Mouse (Mus musculus) forebrain, postnatal 0 days (tissue): ENCODE measurements around the gene Hdac11. TPM values are rescaled to one million over a fixed set of nuclear protein-coding genes. Genes with fewer than 3 reads are reported as not detected.
A peak's percentile ranks its signal among the peaks of the same experiment; 100 is the strongest.

Experiments
- ATAC-seq: fragments of 200-750 bp; cut with Nextera tagmentation; 2 replicates; pipeline ENCODE4 v1.8.0; 2017; ENCODE audit warnings: mild to moderate bottlenecking, moderate library complexity
- DNase-seq: peaks from one replicate; pipeline ENCODE4 v3.0.0-alpha.2; 2015
- H3K27ac ChIP-seq: fragments of 300-500 bp; sonication (generic); 2 replicates; pipeline ENCODE4 v1.5.1; 2014; ENCODE audit warnings: low read depth, mild to moderate bottlenecking, antibody characterized with exemption, low read length, moderate library complexity, mixed read lengths
- H3K27me3 ChIP-seq: fragments of 300-500 bp; sonication (generic); 2 replicates; pipeline ENCODE4 v1.6.1; 2014; ENCODE audit warnings: mild to moderate bottlenecking, low read length, mixed read lengths; ENCODE audit not compliant: insufficient read depth
- H3K36me3 ChIP-seq: fragments of 300-500 bp; sonication (generic); 2 replicates; pipeline ENCODE4 v1.6.1; 2014; ENCODE audit warnings: mild to moderate bottlenecking, moderate library complexity; ENCODE audit not compliant: insufficient read depth
- H3K4me1 ChIP-seq: fragments of 300-500 bp; sonication (generic); 2 replicates; pipeline ENCODE4 v1.6.1; 2014; ENCODE audit warnings: antibody characterized with exemption; ENCODE audit not compliant: insufficient read depth
- H3K4me2 ChIP-seq: fragments of 300-500 bp; sonication (generic); 2 replicates; pipeline ENCODE4 v1.6.1; 2014; ENCODE audit warnings: low read depth, mild to moderate bottlenecking, moderate library complexity
- H3K4me3 ChIP-seq: fragments of 300-500 bp; sonication (generic); 2 replicates; pipeline ENCODE4 v1.5.1; 2014; ENCODE audit warnings: low read depth, low read length, mixed read lengths
- H3K9ac ChIP-seq: fragments of 300-500 bp; sonication (generic); 2 replicates; pipeline ENCODE4 v1.6.1; 2014; ENCODE audit warnings: mild to moderate bottlenecking
- H3K9me3 ChIP-seq: fragments of 300-500 bp; sonication (generic); 2 replicates; pipeline ENCODE4 v1.6.1; 2016; ENCODE audit warnings: low read length
- CTCF ChIP-seq: sonication (generic); IDR thresholded peaks from 2 replicates; pipeline ENCODE4 v1.5.1; 2016; ENCODE audit warnings: antibody characterized with exemption, control low read depth, low read depth
- WGBS: fragments of 180-500 bp; shearing (Covaris S2); extraction: QIAGEN DNeasy Blood & Tissue Kit; methylation state at CpG from one replicate; pipeline ENCODE4 v1.1.7; 2014; 5-methylcytosine and 5-hydroxymethylcytosine counted together
- polyA plus RNA-seq: library from polyadenylated mRNA; unstranded; fragments of >200 nt; fragmentation: Nextera tagmentation; extraction: Ambion mirVana; gene quantifications from 2 replicates; pipeline ENCODE4 v1.2.1, GENCODE M21; 2015
- total RNA-seq: library from RNA; depleted of rRNA; stranded (reverse); fragments of >200 nt; gene quantifications from 2 replicates; pipeline ENCODE4 v1.2.3, GENCODE M21; 2014

Gene Hdac11
- total and polyA plus RNA-seq, 2 experiments from 2014 or later: 34.5 to 81.0 TPM

DNA sequence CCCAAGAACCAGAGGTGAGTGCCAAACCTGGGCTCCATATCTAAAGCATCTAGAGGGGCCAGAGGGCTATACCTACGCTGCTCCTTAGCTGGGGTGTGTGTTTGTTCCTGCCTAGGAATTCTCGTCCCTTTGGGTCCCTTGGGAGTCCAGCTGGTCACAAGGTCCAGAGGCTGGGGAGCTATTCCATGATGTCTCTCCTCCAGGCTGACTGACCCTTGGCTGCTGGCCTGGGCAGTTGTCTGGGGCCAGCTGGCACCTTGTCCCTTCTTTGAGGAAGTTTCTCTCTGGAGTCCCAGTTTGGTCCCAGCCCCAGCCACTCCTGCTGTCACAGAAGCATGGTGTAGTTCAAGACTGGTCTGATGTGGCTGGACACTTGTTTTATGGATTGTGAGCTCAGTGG, 24.9 kb downstream of the Hdac11 start:
- Histone ChIP-seq H3K36me3 (no peaks in the 10 kb centered on the region), H3K4me2 (no peak overlapping the region), H3K4me3 (no peak overlapping the region), H3K27ac (0 out of 2 replicates have a peak overlapping the region, but pooled peaks have one; percentile 30), H3K9me3 (no peaks in the 10 kb centered on the region), H3K4me1 (0 out of 2 replicates have a peak, but pooled peaks cover 3% of the 10 kb centered on the region), H3K27me3 (no peaks in the 10 kb centered on the region), H3K9ac (no peak overlapping the region)
- no peak for TF ChIP-seq CTCF
- DNase-seq: no peak
- ATAC-seq: no peak
- 83% methylated on average over 2 of the region's 2 CpGs for WGBS

DNA sequence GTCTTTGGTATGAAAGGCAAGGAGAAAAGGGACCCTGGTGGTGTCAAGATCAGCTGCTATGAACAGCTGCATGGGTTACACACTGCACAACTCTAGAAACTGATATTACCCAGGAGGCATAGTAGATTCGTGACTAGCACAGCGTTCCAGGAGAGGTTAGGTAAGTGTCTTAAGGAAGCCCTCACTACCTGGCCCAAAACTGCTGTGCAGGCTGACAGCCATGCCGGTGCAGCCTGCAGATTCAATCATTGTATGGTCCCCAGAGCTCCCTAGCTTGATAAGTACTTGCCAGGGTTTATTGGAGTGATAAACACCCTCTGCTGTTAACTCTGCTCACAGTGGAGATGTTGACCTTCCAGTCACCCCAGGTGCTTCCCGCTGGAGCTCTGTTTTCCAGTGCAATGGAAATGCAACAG, 25.6 kb downstream of the Hdac11 start:
- Histone ChIP-seq H3K27ac (no peak overlapping the region), H3K4me1 (0 out of 2 replicates have a peak, but pooled peaks cover 3% of the 10 kb centered on the region), H3K9me3 (no peaks in the 10 kb centered on the region), H3K27me3 (no peaks in the 10 kb centered on the region), H3K4me2 (no peak overlapping the region), H3K9ac (no peak overlapping the region), H3K36me3 (no peaks in the 10 kb centered on the region), H3K4me3 (no peak overlapping the region)
- DNase-seq: no peak
- no peak for ATAC-seq
- TF ChIP-seq CTCF: no peak
- 87% methylated on average over 4 of the region's 4 CpGs for WGBS

DNA sequence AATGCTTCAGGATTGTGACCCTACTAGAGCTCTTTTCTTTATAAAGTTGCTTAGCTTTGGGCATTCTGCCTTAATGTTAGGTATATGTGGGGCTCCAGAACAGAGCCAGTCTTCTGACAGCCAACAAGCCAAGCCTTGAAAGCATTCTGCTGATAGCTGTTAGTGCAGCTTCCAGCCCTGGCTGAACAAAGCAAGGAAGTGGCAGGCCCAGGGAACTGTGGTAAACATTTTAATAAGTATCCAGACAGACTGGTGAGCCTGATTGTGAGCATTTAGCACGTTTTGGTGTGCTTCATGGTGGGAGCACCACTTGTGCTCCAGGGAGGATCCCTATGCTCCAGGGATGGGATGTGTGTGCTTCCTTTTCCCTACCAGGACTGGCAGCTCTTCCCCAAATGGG, 26.6 kb downstream of the Hdac11 start:
- ATAC-seq (no peak), DNase-seq (no peak)
- 30% methylated on average over 1 of the region's 1 CpGs for WGBS

DNA sequence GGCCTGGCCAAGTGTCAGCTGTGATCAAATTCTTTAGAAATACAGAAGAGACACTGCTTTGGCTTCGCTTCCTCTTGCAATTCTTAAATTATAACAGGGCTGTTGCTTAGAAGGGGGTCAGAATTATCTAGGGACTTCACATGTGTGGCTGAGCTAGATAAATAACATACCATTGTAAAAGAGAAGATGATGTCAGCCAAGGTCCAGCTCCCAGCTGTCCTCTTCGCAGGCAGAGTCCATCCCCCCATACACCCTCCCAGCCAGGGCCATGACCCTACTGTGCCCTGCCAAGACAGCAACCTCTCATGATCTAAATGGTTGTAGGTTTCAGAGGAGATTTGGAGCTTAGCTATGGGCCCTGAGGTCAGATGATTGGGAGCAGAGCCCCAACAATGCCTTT, 27.5 kb downstream of the Hdac11 start:
- Histone ChIP-seq H3K9ac (no peak overlapping the region), H3K36me3 (no peaks in the 10 kb centered on the region), H3K27ac (no peak overlapping the region), H3K4me1 (0 out of 2 replicates have a peak, but pooled peaks cover 3% of the 10 kb centered on the region), H3K9me3 (no peaks in the 10 kb centered on the region), H3K27me3 (no peaks in the 10 kb centered on the region), H3K4me3 (no peak overlapping the region), H3K4me2 (no peak overlapping the region)
- no peak for TF ChIP-seq CTCF
- DNase-seq (no peak), ATAC-seq (no peak)
- 76% methylated on average over 2 of the region's 2 CpGs for WGBS

More for the DNA sequence above, 26.6 kb downstream of the Hdac11 start:
- Histone ChIP-seq H3K27me3 (no peaks in the 10 kb centered on the region), H3K27ac (no peak overlapping the region), H3K4me2 (no peak overlapping the region), H3K36me3 (no peaks in the 10 kb centered on the region), H3K9ac (no peak overlapping the region), H3K4me3 (no peak overlapping the region), H3K9me3 (no peaks in the 10 kb centered on the region), H3K4me1 (0 out of 2 replicates have a peak, but pooled peaks cover 3% of the 10 kb centered on the region)
- no peak for TF ChIP-seq CTCF

DNA sequence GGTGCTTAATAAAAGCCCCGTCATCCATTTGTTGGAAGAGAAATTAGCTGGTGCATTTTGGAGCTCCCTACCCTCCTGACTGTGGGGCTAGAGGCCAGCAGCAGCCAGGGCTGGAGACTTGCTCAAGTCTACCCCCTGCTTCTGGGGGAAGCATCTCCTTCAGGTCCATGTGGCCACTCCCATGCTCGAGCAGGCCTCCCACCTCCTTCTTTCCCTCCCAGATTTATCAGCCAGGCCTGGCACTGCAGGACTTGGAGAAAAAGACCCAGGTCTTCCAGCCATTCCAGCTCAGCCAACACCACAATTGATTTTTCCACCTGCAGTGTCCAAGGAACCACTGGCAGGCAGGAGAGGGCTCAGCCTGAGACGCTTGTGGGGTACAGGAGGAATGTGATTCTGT, 28.3 kb downstream of the Hdac11 start:
- Histone ChIP-seq H3K4me3 (no peak overlapping the region), H3K4me2 (no peak overlapping the region), H3K9me3 (no peaks in the 10 kb centered on the region), H3K9ac (no peak overlapping the region), H3K4me1 (0 out of 2 replicates have a peak, but pooled peaks cover 3% of the 10 kb centered on the region), H3K36me3 (no peaks in the 10 kb centered on the region), H3K27me3 (no peaks in the 10 kb centered on the region), H3K27ac (no peak overlapping the region)
- TF ChIP-seq CTCF: no peak
- no peak for DNase-seq
- ATAC-seq: no peak
- WGBS: 68% methylated on average over 3 of the region's 3 CpGs

DNA sequence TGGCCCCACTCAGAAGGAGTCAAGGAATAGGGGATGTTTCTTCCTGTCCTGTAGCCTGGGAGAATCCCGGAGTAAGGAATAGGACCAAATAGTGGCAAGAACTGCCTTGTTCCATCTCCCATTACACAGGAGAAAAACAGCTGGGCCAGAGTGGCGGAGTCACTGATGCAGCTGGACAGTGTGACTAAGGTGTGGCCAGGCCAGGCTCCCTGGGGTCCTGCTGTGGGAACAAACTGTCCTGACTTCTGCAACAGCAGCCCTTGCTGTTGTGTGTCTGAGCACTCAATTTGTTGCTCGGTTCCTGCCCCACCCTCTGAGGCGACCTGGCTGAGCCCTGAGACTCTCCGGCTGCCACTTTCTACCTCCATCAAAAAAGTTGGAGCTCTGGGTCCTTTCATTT, 29.0 kb downstream of the Hdac11 start:
- no peak overlapping the region for H3K27ac ChIP-seq
- TF ChIP-seq CTCF: no peak
- 85% methylated on average over 5 of the region's 5 CpGs for WGBS

DNA sequence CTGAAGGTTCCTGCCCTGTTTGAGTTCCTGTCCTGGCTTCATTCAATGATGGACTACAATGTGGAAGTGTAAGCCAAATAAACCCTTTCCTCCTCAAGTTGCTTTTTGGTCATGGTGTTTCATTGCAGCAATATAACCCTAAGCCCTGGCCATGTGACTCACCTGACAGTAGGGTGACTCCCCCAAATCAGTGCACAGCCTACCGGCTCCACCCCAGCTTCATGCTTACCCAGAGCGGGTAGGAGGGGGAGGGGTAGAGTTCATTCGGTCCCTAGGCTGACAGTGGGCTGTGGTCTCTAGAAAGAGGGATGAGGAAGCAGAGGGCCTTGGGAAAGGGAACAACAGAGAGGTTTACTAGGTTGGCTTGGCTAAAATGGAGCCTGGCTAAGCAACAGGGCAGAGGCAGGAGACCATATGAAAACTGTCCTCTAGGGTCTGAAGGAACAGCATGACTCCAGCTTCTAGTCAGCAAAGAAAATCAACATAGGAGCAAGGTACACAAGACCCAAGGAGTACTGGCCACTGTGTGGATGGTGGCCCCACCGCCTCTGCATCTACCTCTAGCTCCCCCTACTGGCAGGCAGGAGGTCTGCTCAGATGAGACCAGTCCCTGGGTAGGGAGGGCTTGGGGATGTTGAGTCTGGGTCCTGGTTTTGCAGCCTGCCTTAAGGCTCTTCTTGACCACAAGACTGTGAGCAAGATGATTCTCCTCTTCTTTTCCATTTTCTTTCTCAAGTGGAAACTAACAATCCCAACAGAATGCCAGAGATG, 29.9 kb downstream of the Hdac11 start:
- Histone ChIP-seq H3K4me3 (no peak overlapping the region), H3K9me3 (no peaks in the 10 kb centered on the region), H3K9ac (no peak overlapping the region), H3K4me2 (no peak overlapping the region), H3K27ac (no peak overlapping the region), H3K27me3 (no peaks in the 10 kb centered on the region), H3K36me3 (no peaks in the 10 kb centered on the region), H3K4me1 (no peaks in the 10 kb centered on the region)
- WGBS: 62% methylated on average over 4 of the region's 4 CpGs
- peak; percentile 60 for TF ChIP-seq CTCF
- DNase-seq (no peak), ATAC-seq (no peak)

More for the DNA sequence above, 29.0 kb downstream of the Hdac11 start:
- DNase-seq: no peak
- no peak overlapping the region for H3K4me2 ChIP-seq
- no peak overlapping the region for H3K4me3 ChIP-seq
- no peaks in the 10 kb centered on the region for H3K9me3 ChIP-seq
- H3K27me3 ChIP-seq: no peaks in the 10 kb centered on the region
- no peaks in the 10 kb centered on the region for H3K36me3 ChIP-seq
- 0 out of 2 replicates have a peak, but pooled peaks cover 3% of the 10 kb centered on the region for H3K4me1 ChIP-seq
- no peak overlapping the region for H3K9ac ChIP-seq
- no peak for ATAC-seq
